Mouse (Mus musculus): Measurements from ENCODE around the gene Ddah2.

DNA sequence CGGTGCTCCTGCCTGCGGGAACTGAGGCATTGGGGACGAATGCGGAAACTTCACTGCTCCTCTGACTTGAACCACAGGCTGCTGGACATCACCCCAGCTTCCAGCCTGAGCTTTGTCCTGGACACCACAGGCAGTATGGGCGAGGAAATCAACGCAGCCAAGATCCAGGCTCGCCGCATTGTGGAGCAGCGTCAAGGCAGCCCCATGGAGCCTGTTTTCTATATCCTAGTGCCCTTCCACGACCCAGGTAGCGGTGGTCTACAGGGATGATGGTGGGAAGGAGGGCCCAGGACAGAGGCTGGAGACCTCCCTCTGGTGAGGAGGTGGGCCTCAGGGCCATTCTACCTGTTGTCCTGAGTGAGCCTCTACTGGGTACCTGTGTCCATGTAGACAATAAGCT lies 38.9 kb upstream of the Ddah2 start:
- TF ChIP-seq POLR2A (IDR thresholded peaks at IDR 0.05; ENCODE audit: low read depth, low read length) (no peak), CTCF (IDR thresholded peaks at IDR 0.05; ENCODE audit: borderline replicate concordance, insufficient read depth, low read length) (no peak)

Data from embryonic fibroblast, embryonic 13.5 days (primary cell).